Mouse (Mus musculus): ENCODE measurements around the gene Ppp1r2. TPM values are rescaled to one million over a fixed set of nuclear protein-coding genes. Genes with fewer than 3 reads are reported as not detected.

Ppp1r2 gene
- polyA plus RNA-seq (2014; fragmentation: Illumina TruSeq; extraction: RNeasy Lipid Tissue Mini Kit (QIAGEN cat#74804); ENCODE audit: low read depth, low replicate concordance), result 86.2 TPM

DNA sequence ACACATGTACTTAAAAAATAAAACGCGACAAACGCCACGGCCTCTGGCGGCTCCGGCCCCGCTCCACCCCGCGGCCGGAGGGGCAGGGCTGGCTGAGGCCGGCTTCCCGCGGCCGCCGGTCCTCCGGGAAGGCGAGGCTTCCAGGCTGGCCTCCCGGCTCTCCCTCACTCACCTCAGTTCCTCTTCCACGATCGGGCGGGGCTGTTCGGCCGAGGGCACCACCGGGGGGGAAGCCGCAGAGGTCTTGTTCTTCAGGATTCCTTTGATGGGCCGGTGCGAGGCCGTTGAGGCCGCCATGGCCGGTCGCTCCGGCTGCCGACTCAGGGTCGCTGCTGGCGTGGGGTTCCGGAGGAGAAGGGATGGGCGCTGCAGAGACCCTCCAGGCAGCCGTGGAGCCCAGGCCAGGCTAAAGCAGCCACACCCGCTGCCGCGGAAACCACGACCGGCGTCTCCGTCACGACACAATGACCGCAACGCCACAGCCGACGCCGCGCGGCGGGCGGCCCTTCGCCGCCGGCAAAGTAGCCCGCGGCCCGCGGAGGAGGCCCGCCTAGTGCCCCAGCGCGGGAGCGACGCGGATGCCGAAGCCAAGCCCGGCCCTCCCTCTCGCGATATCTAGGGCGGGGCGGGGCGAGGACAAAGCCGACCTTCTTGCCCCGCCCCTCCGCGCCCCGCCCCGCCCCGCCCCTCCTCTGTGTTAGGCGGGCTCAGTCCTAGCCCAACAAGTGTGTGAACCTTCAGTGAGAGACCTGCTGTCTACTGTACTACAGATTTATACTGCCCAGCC lies at the start of gene Ppp1r2:
TSS of gene Ppp1r2 (minus strand) at position 604 of the 787 bp plus-strand sequence.

GRCm38 (mm10) chr16:31314497-31315233 lies 39.6 kb upstream of the Ppp1r2 start, which contains the start of gene Apod:
Gene Apod, minus strand, starts transcription at chr16:31314808.

Other genes with a start within 250 kb of the Ppp1r2 start
- gene Xxylt1, start 193.8 kb downstream of the Ppp1r2 start, polyA plus RNA-seq (2014; fragmentation: Illumina TruSeq; extraction: RNeasy Lipid Tissue Mini Kit (QIAGEN cat#74804); ENCODE audit: low read depth, low replicate concordance), result 10.9 TPM
- gene Acap2, start 74.0 kb downstream of the Ppp1r2 start, polyA plus RNA-seq (2014; fragmentation: Illumina TruSeq; extraction: RNeasy Lipid Tissue Mini Kit (QIAGEN cat#74804); ENCODE audit: low read depth, low replicate concordance), result 20.4 TPM
- gene Apod, start 39.5 kb upstream of the Ppp1r2 start, polyA plus RNA-seq (2014; fragmentation: Illumina TruSeq; extraction: RNeasy Lipid Tissue Mini Kit (QIAGEN cat#74804); ENCODE audit: low read depth, low replicate concordance), result 231 TPM
- 14.2 TPM for gene Bdh1, start 147.0 kb upstream of the Ppp1r2 start, polyA plus RNA-seq (2014; fragmentation: Illumina TruSeq; extraction: RNeasy Lipid Tissue Mini Kit (QIAGEN cat#74804); ENCODE audit: low read depth, low replicate concordance)